Mouse (Mus musculus) c-Kit-positive CD71-positive TER-119-positive erythroid progenitor cells, embryonic 14.5 days (primary cell): ENCODE results near the gene Mfap1a.
A peak's percentile ranks its signal among the peaks of the same experiment; 100 is the strongest.
"Not testable (repeated sequence)": the region's sequence is repeated elsewhere in the genome, so short reads cannot be mapped to it uniquely, and the experiment has no call there.

Experiments
- DNase-seq: peaks from one replicate; pipeline ENCODE4 v3.0.0-alpha.2; 2013; ENCODE audit warnings: low spot score

Mfap1a gene

DNA sequence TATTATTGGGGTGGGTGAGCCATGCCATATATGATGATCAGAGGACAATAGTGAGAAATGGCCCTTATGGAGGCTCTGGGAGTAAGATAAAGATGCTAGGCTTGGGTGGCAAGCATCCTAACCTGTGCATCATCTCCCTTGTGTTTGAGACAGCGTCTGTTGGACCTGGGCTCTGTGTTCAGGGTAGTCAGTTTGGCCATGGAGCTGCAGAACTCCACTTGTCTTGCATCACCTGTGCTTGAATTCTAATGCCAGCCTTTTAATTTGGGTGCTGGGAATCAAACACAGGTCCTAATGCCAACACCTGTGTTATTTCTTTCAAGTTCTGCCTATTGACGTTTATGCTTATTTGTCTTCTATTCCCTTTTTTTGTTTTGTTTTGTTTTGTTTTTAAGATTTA, 31.2 kb downstream of the Mfap1a start:
- not testable (repeated sequence) for DNase-seq

GRCm38 (mm10) chr2:121474180-121474535, 32.3 kb downstream of the Mfap1a start:
- no peak for DNase-seq

GRCm38 (mm10) chr2:121473301-121474179, 32.9 kb downstream of the Mfap1a start, which contains the start of gene Mfap1b:
Mfap1b (minus strand) TSS chr2:121474067.
- peak; percentile 85 for DNase-seq

DNA sequence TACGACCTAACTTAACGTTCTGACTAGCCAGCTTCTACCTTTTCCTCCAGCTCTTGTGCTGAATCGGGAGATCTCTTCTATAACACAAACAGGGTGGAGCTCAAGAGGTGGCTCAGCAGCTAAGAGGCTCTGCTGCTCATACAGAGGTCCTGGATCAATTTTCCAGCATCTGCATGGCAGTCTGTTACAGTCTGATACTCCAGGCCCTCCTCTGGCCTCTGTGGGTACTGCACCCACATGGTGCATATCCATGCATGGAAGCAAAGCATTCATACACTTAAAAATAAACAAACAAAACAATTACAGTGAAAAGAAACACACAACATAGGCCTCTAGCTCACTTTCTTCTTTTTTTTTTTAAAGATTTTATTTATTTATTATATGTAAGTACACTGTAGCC, 33.7 kb downstream of the Mfap1a start:
- DNase-seq, result not testable (repeated sequence)

DNA sequence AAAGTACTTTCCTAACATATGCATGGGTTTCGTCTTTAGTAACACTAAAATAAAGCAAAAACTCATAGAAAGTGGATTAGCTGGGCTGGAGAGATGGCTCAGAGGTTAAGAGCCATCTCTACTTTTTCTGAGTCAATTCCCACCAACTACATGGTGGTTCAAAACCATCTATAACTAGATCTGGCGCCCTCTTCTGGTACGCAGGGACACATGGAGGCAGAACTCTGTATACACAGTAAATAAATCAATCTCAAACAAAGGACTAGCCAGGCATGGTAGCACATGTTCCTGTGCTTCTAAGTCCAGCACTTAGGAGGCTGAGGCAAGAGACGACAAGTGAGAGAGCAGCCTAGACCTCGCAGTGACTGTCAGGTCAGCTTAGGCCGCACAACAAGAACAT, 37.5 kb downstream of the Mfap1a start:
- not testable (repeated sequence) for DNase-seq

DNA sequence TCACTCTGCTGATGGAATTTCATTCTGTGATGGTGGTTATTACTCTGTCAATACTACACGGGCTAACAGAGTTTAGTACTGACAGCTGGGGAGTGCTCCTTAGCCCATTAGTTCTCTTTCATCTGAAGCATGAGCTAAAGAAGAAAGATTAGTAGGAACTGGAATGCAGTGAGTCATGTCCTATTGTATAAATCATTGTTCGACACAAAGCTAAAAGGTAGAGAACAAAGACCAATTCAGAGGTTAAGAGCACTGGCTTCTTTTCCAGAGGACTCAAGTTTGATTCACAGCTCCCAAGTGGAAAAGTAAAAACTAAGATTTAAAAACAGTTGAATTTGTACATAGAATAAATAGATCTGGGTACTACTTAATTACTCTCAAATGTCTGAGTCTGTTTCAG, 46.4 kb downstream of the Mfap1a start:
- no peak for DNase-seq

DNA sequence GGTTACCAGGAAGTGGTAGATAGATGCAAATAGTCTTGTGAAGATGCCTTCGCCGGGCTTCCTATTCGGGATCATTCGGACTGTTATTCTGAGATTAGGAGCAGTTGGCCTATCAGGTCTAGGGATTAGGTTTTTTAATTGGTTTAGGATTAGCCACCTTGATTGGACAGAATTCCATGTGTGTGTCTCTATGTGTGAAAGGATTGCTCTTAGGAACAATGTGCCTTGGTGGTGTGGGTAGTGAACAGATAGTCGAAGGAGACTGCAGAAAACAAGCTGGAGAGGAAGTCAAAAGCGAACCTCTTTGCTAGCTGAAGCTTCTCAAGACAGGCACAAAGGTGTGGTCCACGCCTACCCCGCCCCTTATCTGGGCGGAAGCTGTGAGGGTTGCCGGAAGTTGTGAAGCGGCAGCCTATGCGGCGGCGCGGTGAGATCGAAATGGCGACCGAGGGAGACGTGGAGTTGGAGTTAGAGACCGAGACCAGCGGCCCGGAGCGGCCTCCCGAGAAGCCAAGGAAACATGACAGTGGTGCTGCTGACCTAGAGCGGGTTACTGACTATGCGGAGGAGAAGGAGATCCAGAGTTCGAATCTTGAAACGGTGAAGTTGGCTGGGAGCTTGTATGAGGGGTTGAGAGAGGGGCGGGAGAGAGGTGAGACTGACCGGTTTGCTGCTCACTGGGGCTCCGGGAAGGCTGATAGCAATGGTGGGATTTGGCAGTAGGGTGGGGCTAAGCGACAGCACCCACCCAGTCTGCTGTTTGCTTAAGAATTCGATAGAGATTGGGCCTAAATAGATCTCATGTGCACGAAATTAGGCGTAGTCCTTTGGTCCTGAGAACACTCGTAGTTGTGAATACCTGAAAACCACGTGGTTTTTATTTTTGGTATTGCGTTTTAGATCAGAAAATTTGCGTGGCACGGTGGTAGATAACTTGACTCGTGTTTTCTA, 49.5 kb downstream of the Mfap1a start, which contains the start of gene Serinc4:
Gene Serinc4, minus strand, starts transcription at position 90 of the 951 bp plus-strand sequence.
- DNase-seq, result peak; percentile 88

GRCm38 (mm10) chr2:121455534-121455933, 50.9 kb downstream of the Mfap1a start:
- DNase-seq, result no peak

- no peak for DNase-seq
Observed at GRCm38 (mm10) chr2:121453917-121454316, 52.5 kb downstream of the Mfap1a start.

DNA sequence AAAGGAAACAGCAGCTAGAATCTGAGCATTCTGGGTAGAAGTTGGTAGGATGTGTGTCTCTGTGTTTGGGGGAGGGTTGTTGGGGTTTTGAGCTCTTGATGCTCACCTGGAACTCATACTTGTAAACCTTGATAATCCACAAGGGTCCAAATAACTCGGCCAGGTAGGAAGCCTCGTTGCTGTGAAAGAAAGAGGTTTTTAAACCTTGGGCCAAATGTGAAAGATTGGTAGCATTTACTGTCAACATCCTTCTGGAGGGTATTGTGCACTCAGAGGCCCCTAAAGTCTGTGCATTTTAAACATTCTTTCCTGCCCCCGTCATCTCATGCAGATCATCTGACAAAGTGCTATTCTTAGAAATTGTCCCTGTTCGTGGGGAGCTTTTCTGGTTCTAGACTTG, 53.5 kb downstream of the Mfap1a start, which contains the start of gene Hypk:
Gene Hypk, plus strand, starts transcription at position 301 of the 400 bp plus-strand sequence.
- no peak for DNase-seq

GRCm38 (mm10) chr2:121452361-121452760, 54.1 kb downstream of the Mfap1a start:
- DNase-seq, result no peak

GRCm38 (mm10) chr2:121450093-121450492, 56.4 kb downstream of the Mfap1a start:
- DNase-seq, result no peak

DNA sequence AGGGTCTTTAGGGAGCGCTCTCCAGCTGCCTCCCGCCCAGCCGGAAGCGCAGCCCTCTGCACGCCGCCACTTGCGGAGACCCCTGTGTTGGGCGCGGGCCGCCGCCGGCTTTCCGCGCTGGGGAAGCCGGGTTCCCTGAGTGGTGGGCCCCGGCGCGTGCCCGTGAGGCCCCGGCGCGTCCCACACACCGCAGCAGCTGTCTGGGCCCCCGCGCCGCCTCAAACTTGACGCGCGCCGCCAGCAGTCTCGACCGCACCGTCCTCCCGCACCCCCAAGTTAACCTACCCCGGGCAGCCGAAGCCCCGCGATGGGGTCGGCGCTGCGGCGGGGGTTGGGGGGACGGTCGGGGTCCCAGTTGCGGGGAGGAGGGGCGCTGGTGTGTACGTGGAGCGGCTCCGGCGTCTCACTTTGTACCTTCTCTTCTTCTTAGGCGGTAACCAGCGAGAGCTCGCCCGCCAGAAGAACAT, 56.9 kb downstream of the Mfap1a start:
- DNase-seq, result no peak

GRCm38 (mm10) chr2:121448739-121449535, 57.5 kb downstream of the Mfap1a start, which contains the start of gene Serf2:
Serf2 (plus strand) TSS chr2:121449195.
- DNase-seq, result peak; percentile 97

GRCm38 (mm10) chr2:121448136-121448535, 58.3 kb downstream of the Mfap1a start:
- peak; percentile 37 for DNase-seq

GRCm38 (mm10) chr2:121447006-121447405, 59.5 kb downstream of the Mfap1a start:
- no peak for DNase-seq

- no peak for DNase-seq
Observed at GRCm38 (mm10) chr2:121446506-121446905, 60.0 kb downstream of the Mfap1a start.

GRCm38 (mm10) chr2:121445117-121445516, 61.3 kb downstream of the Mfap1a start:
- no peak for DNase-seq

DNA sequence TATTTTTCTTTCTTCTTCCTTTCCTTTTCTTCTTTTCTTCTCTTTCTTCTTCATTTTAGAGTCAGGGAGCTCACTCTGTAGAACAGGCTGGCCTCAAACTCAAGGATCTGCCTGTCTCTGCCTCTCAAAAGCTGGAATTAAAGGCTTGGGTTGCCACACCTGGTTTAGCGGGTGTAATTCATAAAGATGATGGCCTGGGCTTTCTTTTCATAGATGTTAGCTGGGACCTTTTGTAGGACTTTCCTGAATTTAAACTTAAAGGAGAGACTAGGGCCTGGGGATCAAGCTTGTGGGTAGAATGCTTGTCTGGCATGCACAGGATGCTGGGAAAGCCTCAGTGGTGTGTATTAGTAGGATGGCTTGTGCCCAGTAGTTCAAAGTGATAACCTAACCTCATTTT, 62.3 kb downstream of the Mfap1a start, which contains the start of gene Ell3:
Gene Ell3, minus strand, starts transcription at position 101 of the 400 bp plus-strand sequence.
- DNase-seq, result no peak

- no peak for DNase-seq
Observed at GRCm38 (mm10) chr2:121443068-121443349, 63.5 kb downstream of the Mfap1a start.

GRCm38 (mm10) chr2:121442259-121443067, 64.0 kb downstream of the Mfap1a start:
- DNase-seq, result peak; percentile 73
